Mouse (Mus musculus): ENCODE results near the gene Rin3. TPM values are rescaled to one million over a fixed set of nuclear protein-coding genes. Genes with fewer than 3 reads are reported as not detected.
A peak's percentile ranks its signal among the peaks of the same experiment; 100 is the strongest.

Gene Rin3
- 8.8 and 10.5 TPM in 2 replicates for polyA plus RNA-seq (2015; fragmentation: Nextera tagmentation; extraction: Ambion mirVana)

- peak within 1 kb of the TSS; percentile 83 for H3K27ac ChIP-seq (ENCODE audit: low read depth, low read length)
- no peaks in the 10 kb centered on the region; the same call in 1 of the 2 replicates for H3K9me3 ChIP-seq (ENCODE audit: control insufficient read depth)
- WGBS = under 1% methylated on average over 74 of the region's 75 CpGs
- H3K36me3 ChIP-seq (ENCODE audit: control insufficient read depth, insufficient read depth) = no peaks in the 10 kb centered on the region
- peak; percentile 25; the same call in 1 of the 2 replicates for TF ChIP-seq CTCF (IDR thresholded peaks at IDR 0.05; ENCODE audit: low read depth)
- peak within 1 kb of the TSS; percentile 82 for H3K9ac ChIP-seq (ENCODE audit: low read depth, low read length)
- peak; percentile 69 for ATAC-seq
- peaks cover 6% of the 10 kb centered on the region for H3K4me1 ChIP-seq (replicated peaks; ENCODE audit: control insufficient read depth, insufficient read depth, low read length)
- no peaks in the 10 kb centered on the region for H3K27me3 ChIP-seq (replicated peaks; ENCODE audit: control insufficient read depth, insufficient read depth, low read length)
- peak within 1 kb of the TSS; percentile 67 for H3K4me3 ChIP-seq (ENCODE audit: low read depth, low read length)
- H3K4me2 ChIP-seq (replicated peaks; ENCODE audit: low read depth) = peak within 1 kb of the TSS; percentile 98
These were observed at the start of gene Rin3 for GRCm38 (mm10) chr12:102282763-102283482. Gene Rin3 (plus strand): TSS chr12:102283048.

GRCm38 (mm10) chr12:102235551-102235950 lies 47.3 kb upstream of the Rin3 start:
- H3K4me3 ChIP-seq (ENCODE audit: low read depth, low read length) = no peak overlapping the region
- H3K36me3 ChIP-seq (ENCODE audit: control insufficient read depth, insufficient read depth) = no peaks in the 10 kb centered on the region
- no peak for ATAC-seq
- H3K4me1 ChIP-seq (replicated peaks; ENCODE audit: control insufficient read depth, insufficient read depth, low read length) = no peaks in the 10 kb centered on the region
- H3K4me2 ChIP-seq (replicated peaks; ENCODE audit: low read depth) = no peak overlapping the region
- no peaks in the 10 kb centered on the region for H3K27me3 ChIP-seq (replicated peaks; ENCODE audit: control insufficient read depth, insufficient read depth, low read length)
- H3K9ac ChIP-seq (ENCODE audit: low read depth, low read length) = no peak overlapping the region
- no peak overlapping the region for H3K27ac ChIP-seq (ENCODE audit: low read depth, low read length)
- WGBS = 68% methylated on average over 3 of the region's 3 CpGs
- TF ChIP-seq CTCF (IDR thresholded peaks at IDR 0.05; ENCODE audit: low read depth) = no peak
- H3K9me3 ChIP-seq (ENCODE audit: control insufficient read depth) = no peaks in the 10 kb centered on the region

- H3K9ac ChIP-seq (ENCODE audit: low read depth, low read length) = no peak overlapping the region
- ATAC-seq = no peak
- H3K27me3 ChIP-seq (replicated peaks; ENCODE audit: control insufficient read depth, insufficient read depth, low read length) = no peaks in the 10 kb centered on the region
- H3K27ac ChIP-seq (ENCODE audit: low read depth, low read length) = no peak overlapping the region
- no peaks in the 10 kb centered on the region for H3K36me3 ChIP-seq (ENCODE audit: control insufficient read depth, insufficient read depth)
- H3K9me3 ChIP-seq (ENCODE audit: control insufficient read depth) = no peaks in the 10 kb centered on the region
- H3K4me1 ChIP-seq (replicated peaks; ENCODE audit: control insufficient read depth, insufficient read depth, low read length) = no peaks in the 10 kb centered on the region
- no peak for TF ChIP-seq CTCF (IDR thresholded peaks at IDR 0.05; ENCODE audit: low read depth)
- no peak overlapping the region for H3K4me3 ChIP-seq (ENCODE audit: low read depth, low read length)
- no peak overlapping the region for H3K4me2 ChIP-seq (replicated peaks; ENCODE audit: low read depth)
- WGBS = 85% methylated on average over 6 of the region's 6 CpGs
These were observed 46.5 kb upstream of the Rin3 start for GRCm38 (mm10) chr12:102236317-102236716.

- no peak for ATAC-seq
- Histone ChIP-seq H3K9ac (ENCODE audit: low read depth, low read length) (no peak overlapping the region), H3K4me2 (replicated peaks; ENCODE audit: low read depth) (no peak overlapping the region), H3K9me3 (ENCODE audit: control insufficient read depth) (no peaks in the 10 kb centered on the region), H3K27me3 (replicated peaks; ENCODE audit: control insufficient read depth, insufficient read depth, low read length) (no peaks in the 10 kb centered on the region), H3K4me1 (replicated peaks; ENCODE audit: control insufficient read depth, insufficient read depth, low read length) (no peaks in the 10 kb centered on the region), H3K4me3 (ENCODE audit: low read depth, low read length) (no peak overlapping the region), H3K27ac (ENCODE audit: low read depth, low read length) (no peak overlapping the region), H3K36me3 (ENCODE audit: control insufficient read depth, insufficient read depth) (no peaks in the 10 kb centered on the region)
- 50% methylated on average over 6 of the region's 6 CpGs for WGBS
- no peak for TF ChIP-seq CTCF (IDR thresholded peaks at IDR 0.05; ENCODE audit: low read depth)
These were observed 40.6 kb upstream of the Rin3 start for GRCm38 (mm10) chr12:102242076-102242722.

GRCm38 (mm10) chr12:102243915-102244314 lies 38.9 kb upstream of the Rin3 start:
- ATAC-seq = no peak
- no peaks in the 10 kb centered on the region for H3K4me1 ChIP-seq (replicated peaks; ENCODE audit: control insufficient read depth, insufficient read depth, low read length)
- no peak overlapping the region for H3K4me2 ChIP-seq (replicated peaks; ENCODE audit: low read depth)
- H3K36me3 ChIP-seq (ENCODE audit: control insufficient read depth, insufficient read depth) = no peaks in the 10 kb centered on the region
- H3K27ac ChIP-seq (ENCODE audit: low read depth, low read length) = no peak overlapping the region
- no peaks in the 10 kb centered on the region for H3K27me3 ChIP-seq (replicated peaks; ENCODE audit: control insufficient read depth, insufficient read depth, low read length)
- H3K9me3 ChIP-seq (ENCODE audit: control insufficient read depth) = no peaks in the 10 kb centered on the region
- no peak for TF ChIP-seq CTCF (IDR thresholded peaks at IDR 0.05; ENCODE audit: low read depth)
- no peak overlapping the region for H3K4me3 ChIP-seq (ENCODE audit: low read depth, low read length)
- WGBS = 64% methylated on average over 1 of the region's 1 CpGs
- no peak overlapping the region for H3K9ac ChIP-seq (ENCODE audit: low read depth, low read length)

GRCm38 (mm10) chr12:102246226-102246625 lies 36.6 kb upstream of the Rin3 start:
- Histone ChIP-seq H3K4me3 (ENCODE audit: low read depth, low read length) (no peak overlapping the region), H3K4me2 (replicated peaks; ENCODE audit: low read depth) (no peak overlapping the region), H3K9ac (ENCODE audit: low read depth, low read length) (no peak overlapping the region), H3K9me3 (ENCODE audit: control insufficient read depth) (no peaks in the 10 kb centered on the region), H3K36me3 (ENCODE audit: control insufficient read depth, insufficient read depth) (no peaks in the 10 kb centered on the region), H3K4me1 (replicated peaks; ENCODE audit: control insufficient read depth, insufficient read depth, low read length) (no peaks in the 10 kb centered on the region), H3K27me3 (replicated peaks; ENCODE audit: control insufficient read depth, insufficient read depth, low read length) (no peaks in the 10 kb centered on the region), H3K27ac (ENCODE audit: low read depth, low read length) (no peak overlapping the region)
- WGBS = 90% methylated on average over 5 of the region's 5 CpGs
- no peak for ATAC-seq
- TF ChIP-seq CTCF (IDR thresholded peaks at IDR 0.05; ENCODE audit: low read depth) = no peak
